Mouse (Mus musculus) heart, embryonic 11.5 days (tissue): ENCODE results near the gene Idua. TPM values are rescaled to one million over a fixed set of nuclear protein-coding genes. Genes with fewer than 3 reads are reported as not detected.
"Not testable (repeated sequence)": the region's sequence is repeated elsewhere in the genome, so short reads cannot be mapped to it uniquely, and the experiment has no call there.

ENCODE experiments used
- ATAC-seq: fragments of 200-750 bp; cut with Nextera tagmentation; replicated peaks from 2 replicates; pipeline ENCODE4 v1.8.0; 2017; ENCODE audit warnings: moderate library complexity; ENCODE audit not compliant: insufficient number of reproducible peaks, low FRiP score, low TSS enrichment
- H3K27ac ChIP-seq: fragments of 300-500 bp; sonication (generic); 2 replicates; pipeline ENCODE4 v1.5.1; 2014; ENCODE audit warnings: mild to moderate bottlenecking, low read depth, low read length
- H3K27me3 ChIP-seq: fragments of 300-500 bp; sonication (generic); 2 replicates; pipeline ENCODE4 v1.6.1; 2014; ENCODE audit warnings: mild to moderate bottlenecking, low read length, mixed read lengths; ENCODE audit not compliant: control insufficient read depth, insufficient read depth
- H3K36me3 ChIP-seq: fragments of 300-500 bp; sonication (generic); 2 replicates; pipeline ENCODE4 v1.6.1; 2014; ENCODE audit warnings: mild to moderate bottlenecking, low read length, moderate library complexity, mixed read lengths; ENCODE audit not compliant: control insufficient read depth, insufficient read depth
- H3K4me1 ChIP-seq: fragments of 300-500 bp; sonication (generic); 2 replicates; pipeline ENCODE4 v1.6.1; 2014; ENCODE audit warnings: low read length; ENCODE audit not compliant: control insufficient read depth, insufficient read depth
- H3K4me2 ChIP-seq: fragments of 300-500 bp; sonication (generic); 2 replicates; pipeline ENCODE4 v1.6.1; 2014; ENCODE audit warnings: mild to moderate bottlenecking, moderate library complexity
- H3K4me3 ChIP-seq: fragments of 300-500 bp; sonication (generic); 2 replicates; pipeline ENCODE4 v1.5.1; 2014; ENCODE audit warnings: low read depth, low read length
- H3K9ac ChIP-seq: fragments of 300-500 bp; sonication (generic); 2 replicates; pipeline ENCODE4 v1.6.1; 2014; ENCODE audit warnings: mild to moderate bottlenecking, low read depth, low read length, moderate library complexity
- H3K9me3 ChIP-seq: fragments of 300-500 bp; sonication (generic); replicated peaks from 2 replicates; pipeline ENCODE4 v1.6.1; 2016; ENCODE audit warnings: low read length; ENCODE audit not compliant: control insufficient read depth
- WGBS: fragments of 180-500 bp; shearing (Covaris S2); extraction: QIAGEN DNeasy Blood & Tissue Kit; methylation state at CpG from one replicate; pipeline ENCODE4 v1.1.7; 2014; ENCODE audit not compliant: insufficient replicate concordance; 5-methylcytosine and 5-hydroxymethylcytosine counted together
- polyA plus RNA-seq: library from polyadenylated mRNA; unstranded; fragments of >200 nt; fragmentation: Nextera tagmentation; extraction: Ambion mirVana; gene quantifications from 2 replicates; pipeline ENCODE4 v1.2.1, GENCODE M21; 2014

The Idua gene
- polyA plus RNA-seq, 1 experiment from 2014 or later = 14.4 TPM

DNA sequence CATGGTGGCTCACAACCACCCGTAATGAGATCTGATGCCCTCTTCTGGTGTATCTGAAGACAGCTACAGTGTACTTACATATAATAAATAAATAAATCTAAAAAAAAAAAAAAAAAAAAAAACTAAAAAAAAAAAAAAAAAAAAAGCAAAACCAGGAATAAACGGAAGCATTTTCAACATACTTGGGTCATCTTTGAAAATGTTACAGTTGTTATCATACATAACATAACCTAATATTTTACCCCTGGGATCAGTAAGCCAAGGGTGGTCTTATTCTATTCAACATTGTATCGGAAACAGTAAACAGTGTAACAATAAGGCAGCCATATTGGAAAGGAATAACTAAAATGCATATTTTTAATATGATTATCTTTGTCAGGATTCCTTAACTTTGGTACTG is 26.0 kb upstream of the Idua start:
- H3K27ac ChIP-seq = not testable (repeated sequence)
- 85% methylated on average over 2 of the region's 3 CpGs for WGBS

DNA sequence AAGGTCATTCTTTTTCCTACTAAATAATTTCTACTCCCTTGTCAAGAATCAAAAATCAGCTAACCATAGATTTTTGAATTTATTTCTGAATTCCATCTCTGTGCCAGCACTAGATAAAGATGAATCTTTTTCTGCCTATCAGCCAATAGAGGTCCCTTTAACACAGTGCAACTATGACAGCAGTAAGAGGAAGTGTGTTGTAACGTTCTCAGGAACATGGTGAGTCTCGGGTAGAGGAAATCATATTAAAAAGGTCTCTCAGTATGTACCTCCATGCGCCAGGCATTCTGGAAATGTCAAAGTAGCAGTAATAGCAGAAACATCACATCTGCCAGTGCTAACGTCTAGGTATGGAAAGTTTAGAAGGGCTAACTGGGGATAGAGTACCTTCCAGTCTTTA is 24.0 kb upstream of the Idua start:
- no peaks in the 10 kb centered on the region for H3K27me3 ChIP-seq
- H3K36me3 ChIP-seq = no peaks in the 10 kb centered on the region
- no peak overlapping the region for H3K27ac ChIP-seq
- 63% methylated on average over 4 of the region's 4 CpGs for WGBS
- no peak overlapping the region for H3K4me3 ChIP-seq
- H3K4me2 ChIP-seq = no peak overlapping the region
- H3K4me1 ChIP-seq = no peaks in the 10 kb centered on the region
- H3K9ac ChIP-seq = no peak overlapping the region
- no peaks in the 10 kb centered on the region for H3K9me3 ChIP-seq
- no peak for ATAC-seq

More for the DNA sequence above, 26.0 kb upstream of the Idua start:
- H3K9me3 ChIP-seq, H3K4me2 ChIP-seq, H3K36me3 ChIP-seq, ATAC-seq, H3K27me3 ChIP-seq, H3K4me1 ChIP-seq, H3K4me3 ChIP-seq, H3K9ac ChIP-seq: not testable (repeated sequence)

- Histone ChIP-seq H3K9ac (no peak overlapping the region), H3K27ac (no peak overlapping the region), H3K36me3 (peaks cover 13% of the 10 kb centered on the region; the same call in 1 of the 2 replicates), H3K27me3 (no peaks in the 10 kb centered on the region), H3K4me2 (no peak overlapping the region), H3K4me3 (no peak overlapping the region), H3K4me1 (no peaks in the 10 kb centered on the region), H3K9me3 (no peaks in the 10 kb centered on the region)
- ATAC-seq = no peak
- WGBS = 66% methylated on average over 2 of the region's 2 CpGs
Measured at GRCm38 (mm10) chr5:108643674-108644073, 16.5 kb upstream of the Idua start.

- H3K9me3 ChIP-seq = no peaks in the 10 kb centered on the region
- H3K4me2 ChIP-seq = no peak overlapping the region
- no peak overlapping the region for H3K4me3 ChIP-seq
- ATAC-seq = no peak
- H3K27ac ChIP-seq = no peak overlapping the region
- H3K36me3 ChIP-seq = peaks cover 13% of the 10 kb centered on the region; the same call in 1 of the 2 replicates
- no peaks in the 10 kb centered on the region for H3K4me1 ChIP-seq
- no peak overlapping the region for H3K9ac ChIP-seq
- WGBS = 87% methylated on average over 9 of the region's 9 CpGs
- H3K27me3 ChIP-seq = no peaks in the 10 kb centered on the region
Measured at GRCm38 (mm10) chr5:108645651-108646342, 14.3 kb upstream of the Idua start.

DNA sequence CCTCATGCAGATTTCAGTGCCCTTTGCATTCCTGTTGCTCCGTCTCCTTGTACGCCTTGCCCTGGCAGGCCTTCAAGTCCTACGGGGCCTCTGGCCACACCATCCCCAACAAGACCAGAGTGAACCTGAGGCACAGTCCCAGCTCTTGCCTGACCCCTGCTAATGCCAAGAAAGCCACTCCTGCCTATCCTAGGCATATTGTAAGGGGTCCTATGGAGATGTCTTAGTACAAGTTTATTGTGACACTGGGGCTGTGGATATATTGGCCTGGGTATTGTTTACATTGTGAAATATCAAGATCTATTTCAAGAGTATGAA is 13.8 kb upstream of the Idua start:
- no peak overlapping the region for H3K27ac ChIP-seq
- H3K4me3 ChIP-seq = no peak overlapping the region
- H3K36me3 ChIP-seq = peaks cover 13% of the 10 kb centered on the region; the same call in 1 of the 2 replicates
- no peak overlapping the region for H3K4me2 ChIP-seq
- H3K4me1 ChIP-seq = no peaks in the 10 kb centered on the region
- H3K9me3 ChIP-seq = no peaks in the 10 kb centered on the region
- no peaks in the 10 kb centered on the region for H3K27me3 ChIP-seq
- ATAC-seq = no peak
- no peak overlapping the region for H3K9ac ChIP-seq
- 87% methylated on average over 3 of the region's 3 CpGs for WGBS

DNA sequence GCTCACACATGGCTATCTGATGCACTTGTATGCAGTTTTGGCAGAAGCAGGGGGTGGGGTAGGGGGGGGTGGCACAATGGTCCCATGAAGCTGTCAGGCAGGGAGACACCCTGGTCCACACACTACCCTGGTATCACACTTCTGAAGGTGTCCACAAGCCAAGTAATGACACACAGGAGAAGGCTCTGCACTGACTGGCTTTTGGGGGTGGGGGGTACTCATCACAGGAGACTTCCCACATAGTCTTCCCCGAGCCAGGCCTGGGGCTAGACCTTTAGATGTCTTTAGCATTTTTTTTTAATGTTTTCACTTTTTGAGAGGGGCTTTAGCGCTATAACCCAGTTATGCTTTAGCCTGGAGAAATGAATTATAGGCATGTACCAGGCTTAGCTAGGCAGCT is 12.8 kb upstream of the Idua start:
- no peaks in the 10 kb centered on the region for H3K4me1 ChIP-seq
- ATAC-seq = no peak
- no peak overlapping the region for H3K9ac ChIP-seq
- WGBS = 81% methylated on average over 2 of the region's 2 CpGs
- H3K36me3 ChIP-seq = peaks cover 13% of the 10 kb centered on the region; the same call in 1 of the 2 replicates
- H3K27me3 ChIP-seq = no peaks in the 10 kb centered on the region
- H3K4me2 ChIP-seq = no peak overlapping the region
- no peak overlapping the region for H3K27ac ChIP-seq
- H3K9me3 ChIP-seq = no peaks in the 10 kb centered on the region
- H3K4me3 ChIP-seq = no peak overlapping the region

- Histone ChIP-seq H3K27me3 (no peaks in the 10 kb centered on the region), H3K9ac (no peak overlapping the region), H3K27ac (no peak overlapping the region), H3K4me2 (no peak overlapping the region), H3K36me3 (peaks cover 13% of the 10 kb centered on the region; the same call in 1 of the 2 replicates), H3K4me3 (no peak overlapping the region), H3K9me3 (no peaks in the 10 kb centered on the region), H3K4me1 (no peaks in the 10 kb centered on the region)
- no peak for ATAC-seq
- WGBS = 88% methylated on average over 2 of the region's 2 CpGs
Measured at GRCm38 (mm10) chr5:108647820-108648465, 12.2 kb upstream of the Idua start.

- ATAC-seq = no peak
Measured at GRCm38 (mm10) chr5:108648937-108649576, 11.1 kb upstream of the Idua start.

More at GRCm38 (mm10) chr5:108648937-108649576, 11.1 kb upstream of the Idua start:
- Histone ChIP-seq H3K4me2 (no peak overlapping the region), H3K9ac (no peak overlapping the region), H3K36me3 (peaks cover 17% of the 10 kb centered on the region; the same call in 1 of the 2 replicates), H3K4me3 (no peak overlapping the region), H3K27me3 (no peaks in the 10 kb centered on the region), H3K27ac (no peak overlapping the region), H3K4me1 (no peaks in the 10 kb centered on the region), H3K9me3 (no peaks in the 10 kb centered on the region)
- WGBS = 84% methylated on average over 11 of the region's 11 CpGs
